Mouse (Mus musculus) cerebellum, adult 2 months (tissue): ENCODE measurements at regions not wholly inside any gene's neighbourhood (a gene's known extent, or its start where the extent isn't known, plus 50 kb on each side); places are given as distances from the start of the nearest gene placed in this dataset.

Source experiments
- CTCF ChIP-seq: fragments of 200-500 bp; IDR thresholded peaks from 2 replicates; pipeline ENCODE4 v1.5.1; 2011; ENCODE audit warnings: low read depth, mild to moderate bottlenecking, control low read depth, low read length, moderate library complexity, borderline replicate concordance; ENCODE audit not compliant: insufficient read depth
- POLR2A ChIP-seq: fragments of 200-500 bp; IDR thresholded peaks from 2 replicates; pipeline ENCODE4 v1.6.1; 2011; ENCODE audit warnings: low read length, control low read depth, borderline replicate concordance; ENCODE audit not compliant: insufficient read depth

DNA sequence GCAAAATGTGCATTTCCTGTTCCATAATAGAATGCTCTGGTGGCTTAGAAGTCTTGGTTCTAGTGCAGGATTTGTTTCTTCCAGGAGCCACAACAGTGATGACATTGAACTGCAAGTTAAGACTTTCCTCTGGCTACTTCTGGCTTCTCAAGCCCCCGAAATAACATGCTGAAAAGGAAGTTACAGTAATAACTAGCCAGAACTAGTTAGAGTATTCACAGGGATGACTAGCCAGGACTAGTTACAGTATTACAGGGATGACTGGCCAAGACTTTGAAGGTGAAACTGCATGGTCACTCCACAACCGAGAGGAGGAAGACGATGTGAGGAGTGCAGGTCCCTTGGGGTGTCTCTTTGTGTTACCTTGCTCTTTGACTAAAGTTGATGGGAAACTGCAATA is 126.6 kb upstream of the Gm3448 start:
- TF ChIP-seq CTCF (no peak), POLR2A (no peak)
